Comparison of ENCODE assay signal across 8 mouse cellular contexts in genomic region chr7:75854231-75854925, GRCm38 (mm10). TPM values are rescaled to one million over a fixed set of nuclear protein-coding genes. Genes with fewer than 3 reads are reported as not detected.
DNase-seq lines count a peak whose midpoint lies in the region; ATAC-seq lines count a peak whose summit lies in the region.

No protein-coding gene starts in this region.

- peaks cover 23% of the 10 kb centered on the region; the same call in 1 of the 2 replicates for H3K36me3 ChIP-seq in heart, embryonic 10.5 days
- no peaks in the 10 kb centered on the region; the same call in 1 of the 2 replicates for H3K36me3 ChIP-seq in hindbrain, embryonic 13.5 days

- intact Hi-C loops in heart, postnatal 14 days (cut with DNase I), result no loop called here

- no peak for DNase-seq in heart, embryonic 10.5 days (ENCODE audit: low spot score)
- DNase-seq in heart, postnatal 14 days, result no peak
- peak; percentile 72 for DNase-seq in cerebellum, adult 9-11 months
- peak; percentile 58 for DNase-seq in lung, postnatal 25 days (ENCODE audit: low spot score)
- DNase-seq in layer of hippocampus, postnatal 36 days, result no peak
- no peak for DNase-seq in c-Kit-positive CD71-positive TER-119-positive erythroid progenitor cells, embryonic 14.5 days (ENCODE audit: low spot score)
- DNase-seq in MN1 (ENCODE audit: low spot score), result no peak

- peak overlapping the region; percentile 35; the same call in 1 of the 2 replicates for H3K9ac ChIP-seq in hindbrain, embryonic 13.5 days

- H3K27me3 ChIP-seq in heart, embryonic 10.5 days (ENCODE audit: insufficient read depth, poor library complexity, severe bottlenecking), result no peaks in the 10 kb centered on the region
- H3K27me3 ChIP-seq in hindbrain, embryonic 13.5 days, result no peaks in the 10 kb centered on the region

- H3K4me2 ChIP-seq in hindbrain, embryonic 13.5 days, result peak overlapping the region; percentile 33

- peak overlapping the region; percentile 53; the same call in 1 of the 2 replicates for H3K27ac ChIP-seq in heart, embryonic 10.5 days
- H3K27ac ChIP-seq in hindbrain, embryonic 13.5 days, result peak overlapping the region; percentile 82

- no peaks in the 10 kb centered on the region for H3K9me3 ChIP-seq in heart, embryonic 10.5 days
- H3K9me3 ChIP-seq in hindbrain, embryonic 13.5 days, result no peaks in the 10 kb centered on the region

- ATAC-seq in hindbrain, embryonic 13.5 days (ENCODE audit: low FRiP score), result no peak

- WGBS in heart, embryonic 10.5 days, result 44% methylated on average over 6 of the region's 6 CpGs
- 20% methylated on average over 6 of the region's 6 CpGs for WGBS in hindbrain, embryonic 13.5 days

- H3K4me3 ChIP-seq in heart, embryonic 10.5 days, result no peak overlapping the region
- H3K4me3 ChIP-seq in hindbrain, embryonic 13.5 days, result no peak overlapping the region

- peaks cover 48% of the 10 kb centered on the region for H3K4me1 ChIP-seq in heart, embryonic 10.5 days
- peaks cover 70% of the 10 kb centered on the region for H3K4me1 ChIP-seq in hindbrain, embryonic 13.5 days (replicated peaks)

RNA-seq across cellular contexts. Expression of gene Klhl25, which starts 6.3 kb away (rescaled TPM):
- polyA plus RNA-seq in heart, embryonic 10.5 days (2016; fragmentation: Nextera tagmentation; extraction: Ambion mirVana), result 12.7 and 15.0 TPM in 2 replicates
- total RNA-seq in heart, postnatal 14 days (2021), result 1 to 10 TPM; 6.5 to 7.4 TPM
- 25.7 and 32.9 TPM in 2 replicates for polyA plus RNA-seq in hindbrain, embryonic 13.5 days (2015; fragmentation: Nextera tagmentation; extraction: Ambion mirVana)
- 10 to 100 TPM in 1 of 2 experiments, 1 to 10 TPM in 1; 8.5 to 10.0 TPM for total RNA-seq in layer of hippocampus, postnatal 36 days (2021)

Comparison
In these comparisons a context has a peak if more than half of its experiments do, and no peak if none do; other contexts are left out.
1. DNase-seq: peak in cerebellum, adult 9-11 months (single experiment) and lung, postnatal 25 days (single experiment); none in heart, embryonic 10.5 days (single experiment), heart, postnatal 14 days (0 of 2), layer of hippocampus, postnatal 36 days (0 of 2), c-Kit-positive CD71-positive TER-119-positive erythroid progenitor cells, embryonic 14.5 days (single experiment) and MN1 (single experiment).